Mouse (Mus musculus): ENCODE measurements at regions not wholly inside any gene's neighbourhood (a gene's known extent, or its start where the extent isn't known, plus 50 kb on each side); places are given as distances from the start of the nearest gene placed in this dataset.

DNA sequence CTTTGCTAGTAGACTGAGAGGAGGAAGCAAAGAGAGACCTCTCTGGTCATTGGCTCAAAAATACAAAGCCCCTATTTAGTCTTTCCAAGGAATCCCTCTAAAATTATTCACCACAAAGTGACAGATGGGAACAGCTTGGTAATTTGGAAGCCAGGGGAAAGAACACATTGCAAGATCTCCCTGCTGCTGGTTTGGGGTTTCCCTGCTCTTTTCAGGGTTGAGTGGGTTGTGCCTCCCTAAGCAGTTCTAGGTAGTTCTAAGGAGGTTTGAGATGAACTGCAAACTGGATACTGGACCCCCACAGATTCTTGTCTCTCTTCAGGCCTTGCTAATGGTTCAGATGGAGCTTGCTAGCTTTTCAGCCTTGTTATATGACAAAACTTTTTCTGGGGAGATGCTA is 749.3 kb downstream of the Gm826 start:
- no peak for TF ChIP-seq POLR2AphosphoS2 (IDR thresholded peaks at IDR 0.05; ENCODE audit: low read length)
- TF ChIP-seq CTCF (IDR thresholded peaks at IDR 0.05 in 2 of 3, conservative IDR thresholded peaks at IDR 0.05 in 1 of 3; ENCODE audit: control insufficient read depth in 1 of 3, insufficient read depth in 1 of 3, low read depth in 2 of 3, low read length in 3 of 3, poor library complexity in 1 of 3, severe bottlenecking in 1 of 3) = no peak
- no peak for TF ChIP-seq SIN3A (IDR thresholded peaks at IDR 0.05; ENCODE audit: low read length)
- no peak for TF ChIP-seq HCFC1 (IDR thresholded peaks at IDR 0.05; ENCODE audit: low read depth, low read length)
- TF ChIP-seq BHLHE40 (IDR thresholded peaks at IDR 0.05; ENCODE audit: borderline replicate concordance, low read depth, low read length) = no peak
- TF ChIP-seq POLR2A (IDR thresholded peaks at IDR 0.05; ENCODE audit: control insufficient read depth in 1 of 2, insufficient read depth in 1 of 2, low read depth in 1 of 2, low read length in 2 of 2, poor library complexity in 1 of 2) = no peak
- TF ChIP-seq TCF12 (IDR thresholded peaks at IDR 0.05; ENCODE audit: low read depth, low read length) = no peak
- TF ChIP-seq RCOR1 (IDR thresholded peaks at IDR 0.05; ENCODE audit: low read depth, low read length) = no peak
- no peak for TF ChIP-seq MAX (IDR thresholded peaks at IDR 0.05; ENCODE audit: low read length)
- no peak for TF ChIP-seq MAFK (IDR thresholded peaks at IDR 0.05; ENCODE audit: borderline replicate concordance, low read depth, low read length)
